In genomic region chr10:99681932-99682331, GRCm38 (mm10) we compare ENCODE assay signal across 18 mouse cellular contexts.
DNase-seq lines count a peak whose midpoint lies in the region; ATAC-seq and TF ChIP-seq lines count a peak whose summit lies in the region.
"Had no signal": no experiment of that assay in that cellular context is flagged by ENCODE, and none has a peak within 500 bp of the region (broad histone marks: within the 10 kb centered on the region; RNA-seq: fewer than 3 reads in every experiment).

No protein-coding gene starts in this region.

- H3K4me3 ChIP-seq in lung, embryonic 14.5 days (ENCODE audit: low read depth, low read length): no peak overlapping the region
- no peak overlapping the region for H3K4me3 ChIP-seq in CH12.LX (replicated peaks in 1 of 3; ENCODE audit: low read depth in 2 of 3, low read length in 2 of 3, poor library complexity in 1 of 3)
- no peak overlapping the region for H3K4me3 ChIP-seq in hindbrain, embryonic 13.5 days
- H3K4me3 ChIP-seq in heart, embryonic 11.5 days (ENCODE audit: low read depth, low read length): no peak overlapping the region
- H3K4me3 ChIP-seq: limb, embryonic 13.5 days; liver, embryonic 13.5 days had no signal

- no peak for ATAC-seq in lung, embryonic 14.5 days (ENCODE audit: insufficient read depth)
- ATAC-seq in hindbrain, embryonic 13.5 days (ENCODE audit: low FRiP score): peak; percentile 71; the same call in 1 of the 2 replicates
- ATAC-seq in neutrophil, adult 5-6 weeks (ENCODE audit: extremely low read depth, insufficient number of reproducible peaks, low FRiP score, poor library complexity, severe bottlenecking): peak; percentile 91
- no peak for ATAC-seq in heart, embryonic 11.5 days (replicated peaks; ENCODE audit: insufficient number of reproducible peaks, low FRiP score, low TSS enrichment)
- ATAC-seq: intestine, embryonic 16.5 days; Patski had no signal

- no peak overlapping the region for H3K27ac ChIP-seq in lung, embryonic 14.5 days (ENCODE audit: low read depth)
- no peak overlapping the region for H3K27ac ChIP-seq in CH12.LX (ENCODE audit: insufficient read depth, low read depth)
- peak overlapping the region; percentile 52; the same call in 1 of the 2 replicates for H3K27ac ChIP-seq in hindbrain, embryonic 13.5 days
- H3K27ac ChIP-seq in heart, embryonic 11.5 days (ENCODE audit: low read depth, low read length): no peak overlapping the region
- H3K27ac ChIP-seq: limb, embryonic 13.5 days; liver, embryonic 13.5 days; macrophage had no signal

- no peak for TF ChIP-seq EP300 in CH12.LX (IDR thresholded peaks at IDR 0.05; ENCODE audit: low read length)

- H3K36me3 ChIP-seq in lung, embryonic 14.5 days (ENCODE audit: insufficient read depth): no peaks in the 10 kb centered on the region
- no peaks in the 10 kb centered on the region for H3K36me3 ChIP-seq in CH12.LX (replicated peaks in 1 of 2; ENCODE audit: control insufficient read depth in 1 of 2, insufficient read depth in 1 of 2, low read length in 1 of 2)
- no peaks in the 10 kb centered on the region for H3K36me3 ChIP-seq in hindbrain, embryonic 13.5 days
- no peaks in the 10 kb centered on the region for H3K36me3 ChIP-seq in heart, embryonic 11.5 days (ENCODE audit: control insufficient read depth, insufficient read depth, low read length)
- H3K36me3 ChIP-seq: limb, embryonic 13.5 days; liver, embryonic 13.5 days had no signal

- no peaks in the 10 kb centered on the region for H3K4me1 ChIP-seq in lung, embryonic 14.5 days (ENCODE audit: insufficient read depth)
- H3K4me1 ChIP-seq in CH12.LX (ENCODE audit: control insufficient read depth in 1 of 2, insufficient read depth in 2 of 2): no peaks in the 10 kb centered on the region
- 0 out of 2 replicates have a peak, but pooled peaks cover 2% of the 10 kb centered on the region for H3K4me1 ChIP-seq in hindbrain, embryonic 13.5 days (replicated peaks)
- no peaks in the 10 kb centered on the region for H3K4me1 ChIP-seq in heart, embryonic 11.5 days (ENCODE audit: control insufficient read depth, insufficient read depth, low read length)

- dilution Hi-C loops in CH12.LX (cut with MboI; ENCODE audit: extremely low pct_ligation_motif_present, extremely low pct_unique_long_range_greater_than_20kb, low sequenced_read_pairs): no loop called here

- H3K9me3 ChIP-seq in lung, embryonic 14.5 days (ENCODE audit: low read depth, low read length): no peaks in the 10 kb centered on the region
- H3K9me3 ChIP-seq in CH12.LX (replicated peaks; ENCODE audit: low read length): peaks cover 14% of the 10 kb centered on the region
- no peaks in the 10 kb centered on the region for H3K9me3 ChIP-seq in hindbrain, embryonic 13.5 days
- H3K9me3 ChIP-seq in heart, embryonic 11.5 days (replicated peaks; ENCODE audit: control insufficient read depth, low read length): no peaks in the 10 kb centered on the region
- H3K9me3 ChIP-seq: limb, embryonic 13.5 days; liver, embryonic 13.5 days had no signal

- 62% methylated on average over 4 of the region's 4 CpGs for WGBS in lung, embryonic 14.5 days
- 47% methylated on average over 4 of the region's 4 CpGs for WGBS in hindbrain, embryonic 13.5 days
- WGBS in heart, embryonic 11.5 days (ENCODE audit: insufficient replicate concordance): 79% methylated on average over 4 of the region's 4 CpGs

- no peaks in the 10 kb centered on the region for H3K79me2 ChIP-seq in CH12.LX (replicated peaks; ENCODE audit: control insufficient read depth, extremely low read depth, insufficient read depth, poor library complexity, severe bottlenecking)

- peak; percentile 13 for DNase-seq in lung, embryonic 14.5 days
- no peak for DNase-seq in lung, adult 18-20 months
- peak; percentile 23 for DNase-seq in CH12.LX (ENCODE audit: extremely low read depth)
- DNase-seq in cerebellum, adult 9-10 months: no peak
- DNase-seq: adrenal gland, adult 8-10 months; cerebellum, adult 11 months; cerebellum, postnatal 25 days; embryo, embryonic 11 days; gastrocnemius, postnatal 25 days; liver, embryonic 13.5 days; thymus, postnatal 25 days had no signal

- H3K9ac ChIP-seq in lung, embryonic 14.5 days: no peak overlapping the region
- H3K9ac ChIP-seq in CH12.LX (ENCODE audit: insufficient read depth, low read depth): no peak overlapping the region
- H3K9ac ChIP-seq in hindbrain, embryonic 13.5 days: no peak overlapping the region
- H3K9ac ChIP-seq in heart, embryonic 11.5 days (ENCODE audit: low read depth, low read length): no peak overlapping the region
- H3K9ac ChIP-seq: limb, embryonic 13.5 days; liver, embryonic 13.5 days had no signal

- in situ Hi-C loops in CH12.LX (cut with MboI; ENCODE audit: low pct_ligation_motif_present, low pct_unique_long_range_greater_than_20kb, low sequenced_read_pairs): no loop called here

- no peaks in the 10 kb centered on the region for H3K27me3 ChIP-seq in lung, embryonic 14.5 days (ENCODE audit: insufficient read depth, low read length)
- H3K27me3 ChIP-seq in CH12.LX (replicated peaks): no peaks in the 10 kb centered on the region
- H3K27me3 ChIP-seq in hindbrain, embryonic 13.5 days: no peaks in the 10 kb centered on the region
- H3K27me3 ChIP-seq in heart, embryonic 11.5 days (ENCODE audit: control insufficient read depth, insufficient read depth, low read length): no peaks in the 10 kb centered on the region
- H3K27me3 ChIP-seq: limb, embryonic 13.5 days; liver, embryonic 13.5 days; Patski had no signal

- no peak for TF ChIP-seq CTCF in lung, embryonic 14.5 days (IDR thresholded peaks at IDR 0.05; ENCODE audit: low read depth)
- TF ChIP-seq CTCF in CH12.LX (conservative IDR thresholded peaks at IDR 0.05 in 1 of 2, IDR thresholded peaks at IDR 0.05 in 1 of 2; ENCODE audit: low read depth in 2 of 2, low read length in 2 of 2): no peak

- H3K4me2 ChIP-seq in lung, embryonic 14.5 days: no peak overlapping the region
- H3K4me2 ChIP-seq in CH12.LX (ENCODE audit: insufficient read depth, low read depth, poor library complexity, severe bottlenecking): no peak overlapping the region
- no peak overlapping the region for H3K4me2 ChIP-seq in hindbrain, embryonic 13.5 days
- H3K4me2 ChIP-seq in heart, embryonic 11.5 days: no peak overlapping the region
- H3K4me2 ChIP-seq: limb, embryonic 13.5 days; liver, embryonic 13.5 days had no signal

- TF ChIP-seq RAD21 in CH12.LX (IDR thresholded peaks at IDR 0.05; ENCODE audit: low read depth, low read length): no peak

- no peak for TF ChIP-seq POLR2A in CH12.LX (IDR thresholded peaks at IDR 0.05; ENCODE audit: low read depth, low read length)

TF ChIP-seq in CH12.LX, 34 proteins besides CTCF, POLR2A, EP300 and RAD21:
- TF ChIP-seq PAX5 (IDR thresholded peaks at IDR 0.05; ENCODE audit: low read length): no peak
- no peak for TF ChIP-seq MAFK (IDR thresholded peaks at IDR 0.05; ENCODE audit: insufficient replicate concordance, low read length)
- no peak for TF ChIP-seq MYC (IDR thresholded peaks at IDR 0.05; ENCODE audit: low read depth, low read length)
TF ChIP-seq in CH12.LX: peak in this region for 0.

Comparison
In these comparisons a context has a peak if more than half of its experiments do, and no peak if none do; other contexts are left out.
1. DNase-seq: peak in lung, embryonic 14.5 days (single experiment) and CH12.LX (single experiment); none in lung, adult 18-20 months (0 of 2) and cerebellum, adult 9-10 months (single experiment).
2. ATAC-seq: peak in hindbrain, embryonic 13.5 days (single experiment) and neutrophil, adult 5-6 weeks (single experiment); none in lung, embryonic 14.5 days (single experiment) and heart, embryonic 11.5 days (single experiment).